Mouse (Mus musculus) forebrain, embryonic 16.5 days (tissue): ENCODE results near the gene Bcl2l10. TPM values are rescaled to one million over a fixed set of nuclear protein-coding genes. Genes with fewer than 3 reads are reported as not detected.

ENCODE experiments used
- ATAC-seq: fragments of 200-750 bp; cut with Nextera tagmentation; 2 replicates; pipeline ENCODE4 v1.8.0; 2017; ENCODE audit warnings: mild to moderate bottlenecking, moderate library complexity
- H3K27ac ChIP-seq: fragments of 300-500 bp; sonication (generic); 2 replicates; pipeline ENCODE4 v1.5.1; 2014; ENCODE audit warnings: low read length, control low read depth
- H3K27me3 ChIP-seq: fragments of 300-500 bp; sonication (generic); replicated peaks from 2 replicates; pipeline ENCODE4 v1.6.1; 2014; ENCODE audit warnings: low read length; ENCODE audit not compliant: control insufficient read depth, insufficient read depth
- H3K36me3 ChIP-seq: fragments of 300-500 bp; sonication (generic); 2 replicates; pipeline ENCODE4 v1.6.1; 2014; ENCODE audit not compliant: control insufficient read depth, insufficient read depth
- H3K4me1 ChIP-seq: fragments of 300-500 bp; sonication (generic); replicated peaks from 2 replicates; pipeline ENCODE4 v1.6.1; 2014; ENCODE audit warnings: low read length; ENCODE audit not compliant: control insufficient read depth, insufficient read depth
- H3K4me2 ChIP-seq: fragments of 300-500 bp; sonication (generic); 2 replicates; pipeline ENCODE4 v1.6.1; 2014; ENCODE audit warnings: mild to moderate bottlenecking, low read length, control low read depth
- H3K4me3 ChIP-seq: fragments of 300-500 bp; sonication (generic); replicated peaks from 2 replicates; pipeline ENCODE4 v1.5.1; 2014; ENCODE audit warnings: mild to moderate bottlenecking, low read length, control low read depth
- H3K9ac ChIP-seq: fragments of 300-500 bp; sonication (generic); replicated peaks from 2 replicates; pipeline ENCODE4 v1.6.1; 2014; ENCODE audit warnings: low read depth, low read length, control low read depth
- H3K9me3 ChIP-seq: fragments of 300-500 bp; sonication (generic); 2 replicates; pipeline ENCODE4 v1.6.1; 2016; ENCODE audit warnings: low read length; ENCODE audit not compliant: control insufficient read depth
- WGBS: fragments of 180-500 bp; shearing (Covaris S2); extraction: QIAGEN DNeasy Blood & Tissue Kit; methylation state at CpG from one replicate; pipeline ENCODE4 v1.1.7; 2014; 5-methylcytosine and 5-hydroxymethylcytosine counted together
- polyA plus RNA-seq: library from polyadenylated mRNA; unstranded; fragments of >200 nt; fragmentation: Nextera tagmentation; extraction: Ambion mirVana; gene quantifications from 2 replicates; pipeline ENCODE4 v1.2.1, GENCODE M21; 2015

Gene Bcl2l10
- polyA plus RNA-seq = not detected in 2 replicates

DNA sequence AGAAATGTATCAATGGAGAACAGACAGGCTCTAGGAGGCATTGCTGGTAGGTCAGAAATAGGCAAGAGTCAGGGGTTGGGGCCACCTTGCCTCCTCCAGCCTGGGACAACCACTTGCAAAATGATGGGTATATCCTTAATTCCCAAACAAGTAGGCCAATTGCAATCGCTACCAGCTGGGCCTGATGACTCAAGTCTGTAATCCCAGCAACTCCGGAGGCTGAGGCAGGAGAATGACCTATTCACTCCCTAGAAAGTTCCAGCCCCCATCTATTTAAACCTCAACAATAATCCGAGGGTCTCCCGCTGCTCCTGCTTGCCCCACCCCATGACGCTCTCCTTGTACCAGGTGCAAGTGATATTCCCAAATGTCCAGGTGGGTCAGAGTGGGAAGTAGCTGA lies at the start of gene Bcl2l10:
Gene Bcl2l10, plus strand, starts transcription at position 301 of the 400 bp plus-strand sequence.
- H3K36me3 ChIP-seq = peaks cover 4% of the 10 kb centered on the region
- no peak within 1 kb of the TSS for H3K9ac ChIP-seq
- 87% methylated on average over 5 of the region's 5 CpGs for WGBS
- H3K27ac ChIP-seq = no peak within 1 kb of the TSS
- H3K4me2 ChIP-seq = no peak within 1 kb of the TSS
- no peak for ATAC-seq
- H3K9me3 ChIP-seq = no peaks in the 10 kb centered on the region
- H3K4me1 ChIP-seq = no peaks in the 10 kb centered on the region
- H3K27me3 ChIP-seq = no peaks in the 10 kb centered on the region
- H3K4me3 ChIP-seq = no peak within 1 kb of the TSS

DNA sequence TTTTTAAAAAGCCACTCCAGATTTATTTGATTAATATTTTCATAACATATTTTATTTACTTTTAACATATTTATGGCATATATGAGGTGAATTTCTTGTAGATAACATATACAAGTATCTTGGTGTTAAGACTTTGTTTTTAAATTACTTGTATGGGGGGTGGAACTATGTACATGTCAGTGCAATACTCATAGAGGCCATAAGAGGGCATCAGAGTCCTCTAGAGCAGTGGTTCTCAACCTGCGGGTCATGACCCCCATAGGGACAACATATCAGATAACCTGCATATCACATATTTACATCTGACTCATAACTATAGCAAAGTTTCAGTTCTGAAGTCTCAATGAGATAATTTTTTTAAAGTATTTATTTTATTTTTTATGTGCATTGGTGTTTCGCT lies 48.2 kb upstream of the Bcl2l10 start:
- Histone ChIP-seq H3K4me3 (no peak overlapping the region), H3K27ac (no peak overlapping the region), H3K4me1 (no peaks in the 10 kb centered on the region), H3K27me3 (no peaks in the 10 kb centered on the region), H3K4me2 (no peak overlapping the region), H3K9me3 (no peaks in the 10 kb centered on the region), H3K36me3 (no peaks in the 10 kb centered on the region), H3K9ac (no peak overlapping the region)
- ATAC-seq = no peak
- WGBS = 88% methylated on average over 2 of the region's 2 CpGs

DNA sequence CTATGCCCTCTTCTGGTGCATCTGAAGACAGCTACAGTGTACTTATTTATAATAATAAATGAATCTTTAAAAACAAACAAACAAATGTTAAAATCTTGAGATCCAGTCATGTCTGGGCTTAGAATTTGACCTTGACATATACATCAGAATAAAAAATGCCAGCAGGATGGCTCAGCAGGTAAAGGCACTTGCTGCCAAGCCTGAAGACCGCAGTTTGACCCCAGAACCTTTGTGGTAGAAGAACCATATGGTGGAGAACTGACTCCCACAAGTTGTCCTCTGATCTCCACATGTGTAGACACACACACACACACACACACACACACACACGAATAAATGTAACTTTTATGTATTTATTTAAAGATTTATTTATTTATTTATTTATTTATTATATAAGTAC lies 44.5 kb upstream of the Bcl2l10 start:
- Histone ChIP-seq H3K9me3 (no peaks in the 10 kb centered on the region), H3K4me1 (no peaks in the 10 kb centered on the region), H3K4me3 (no peak overlapping the region), H3K36me3 (no peaks in the 10 kb centered on the region), H3K27me3 (no peaks in the 10 kb centered on the region), H3K27ac (no peak overlapping the region), H3K4me2 (no peak overlapping the region), H3K9ac (no peak overlapping the region)
- WGBS = 80% methylated on average over 2 of the region's 2 CpGs
- ATAC-seq = no peak

DNA sequence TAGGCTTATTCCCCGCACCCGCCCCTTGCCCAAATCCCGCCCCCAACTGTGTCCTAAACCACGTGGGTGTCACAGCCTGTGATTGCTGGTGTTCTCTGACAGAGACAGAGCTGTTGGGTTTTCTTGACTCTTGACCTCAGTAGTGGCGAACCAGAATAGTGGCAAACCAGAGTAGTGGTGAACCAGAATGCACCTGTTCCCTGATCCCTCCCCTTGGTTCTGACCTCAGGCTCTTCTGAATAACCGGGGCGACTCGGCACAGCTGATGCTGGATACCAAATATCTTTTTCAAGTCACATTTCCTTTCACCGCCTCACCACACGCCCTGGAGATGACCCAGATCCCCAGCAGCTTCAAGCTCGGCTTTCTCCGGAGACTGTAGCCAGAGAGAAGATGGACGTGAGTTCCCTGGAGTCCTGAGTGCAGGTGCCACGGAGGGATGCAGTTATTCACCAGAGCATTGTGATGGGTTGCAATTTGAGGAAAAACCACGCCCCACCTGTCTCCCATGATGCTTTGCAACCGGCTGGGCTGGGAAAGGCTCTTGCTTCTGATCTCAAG lies 43.8 kb upstream of the Bcl2l10 start:
- no peak overlapping the region for H3K4me2 ChIP-seq
- ATAC-seq = no peak

DNA sequence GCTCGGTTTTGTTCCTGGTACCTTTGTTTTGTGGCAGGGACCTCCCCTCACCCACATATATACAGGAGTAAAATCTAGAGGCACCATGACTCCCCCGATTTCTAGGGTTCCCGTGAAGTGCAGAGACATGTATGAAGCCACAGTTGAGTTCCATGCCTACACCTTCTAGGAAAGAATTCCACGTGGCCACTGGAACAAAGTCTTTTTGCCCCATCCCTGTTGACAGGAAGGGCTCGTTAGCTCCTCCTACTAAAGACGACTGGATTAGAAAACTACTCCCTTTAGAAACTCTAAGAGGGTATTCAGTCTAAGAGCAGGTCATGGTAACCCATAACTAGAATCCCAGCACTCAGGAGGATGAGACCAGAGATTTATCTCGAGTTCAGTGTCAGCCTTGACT lies 43.3 kb upstream of the Bcl2l10 start:
- no peak for ATAC-seq
- Histone ChIP-seq H3K9ac (no peak overlapping the region), H3K4me1 (no peaks in the 10 kb centered on the region), H3K36me3 (no peaks in the 10 kb centered on the region), H3K4me2 (no peak overlapping the region), H3K9me3 (no peaks in the 10 kb centered on the region), H3K27me3 (no peaks in the 10 kb centered on the region), H3K27ac (no peak overlapping the region), H3K4me3 (no peak overlapping the region)
- WGBS = 31% methylated on average over 7 of the region's 7 CpGs

More for the DNA sequence above, 43.8 kb upstream of the Bcl2l10 start:
- Histone ChIP-seq H3K27me3 (no peaks in the 10 kb centered on the region), H3K9ac (no peak overlapping the region), H3K4me1 (no peaks in the 10 kb centered on the region), H3K9me3 (no peaks in the 10 kb centered on the region), H3K4me3 (no peak overlapping the region), H3K36me3 (no peaks in the 10 kb centered on the region), H3K27ac (no peak overlapping the region)
- 40% methylated on average over 16 of the region's 16 CpGs for WGBS

DNA sequence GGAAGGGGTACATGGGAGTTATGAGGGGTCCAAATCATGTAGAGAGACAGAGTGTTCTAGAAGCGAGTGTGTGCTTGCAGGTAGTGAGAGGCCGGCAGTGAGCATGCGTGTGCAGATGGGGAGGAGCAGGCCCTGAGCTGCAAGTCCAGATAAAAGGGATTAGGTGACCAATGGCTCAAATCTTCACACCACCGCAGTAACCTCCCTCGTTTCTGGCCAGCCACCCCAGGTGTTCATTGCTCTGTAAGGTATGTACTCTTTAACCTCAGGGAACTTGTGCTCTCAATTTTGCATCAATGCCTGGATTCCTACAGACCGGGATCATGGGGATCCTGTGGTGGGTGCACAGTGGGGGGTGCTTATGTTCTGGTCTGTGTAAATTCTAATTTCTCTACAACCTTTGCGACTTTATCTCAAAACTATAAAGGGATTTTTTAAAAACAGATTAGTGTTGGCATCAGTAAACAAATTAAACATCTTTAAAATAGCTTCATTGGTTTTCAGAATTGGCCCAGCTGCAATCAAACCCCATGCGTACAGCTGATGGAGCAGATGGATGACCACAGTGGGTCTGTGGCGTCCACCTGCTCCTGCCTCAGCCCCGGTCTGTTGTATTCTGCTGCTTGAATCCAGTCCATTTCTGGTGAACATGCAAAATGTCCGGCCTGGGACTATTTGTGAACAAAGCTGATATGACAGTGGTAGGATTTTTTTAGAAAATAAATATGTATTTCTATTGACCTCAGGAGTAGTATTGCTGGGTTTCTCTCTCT lies 41.2 kb upstream of the Bcl2l10 start, which contains the start of gene Gnb5:
Gene Gnb5, plus strand, starts transcription at position 163 of the 773 bp plus-strand sequence.
- WGBS = 68% methylated on average over 11 of the region's 11 CpGs
- Histone ChIP-seq H3K9me3 (no peaks in the 10 kb centered on the region), H3K36me3 (no peaks in the 10 kb centered on the region), H3K4me3 (no peak within 1 kb of the TSS), H3K27ac (no peak within 1 kb of the TSS), H3K9ac (no peak within 1 kb of the TSS), H3K4me1 (no peaks in the 10 kb centered on the region), H3K27me3 (no peaks in the 10 kb centered on the region), H3K4me2 (no peak within 1 kb of the TSS)
- no peak for ATAC-seq

DNA sequence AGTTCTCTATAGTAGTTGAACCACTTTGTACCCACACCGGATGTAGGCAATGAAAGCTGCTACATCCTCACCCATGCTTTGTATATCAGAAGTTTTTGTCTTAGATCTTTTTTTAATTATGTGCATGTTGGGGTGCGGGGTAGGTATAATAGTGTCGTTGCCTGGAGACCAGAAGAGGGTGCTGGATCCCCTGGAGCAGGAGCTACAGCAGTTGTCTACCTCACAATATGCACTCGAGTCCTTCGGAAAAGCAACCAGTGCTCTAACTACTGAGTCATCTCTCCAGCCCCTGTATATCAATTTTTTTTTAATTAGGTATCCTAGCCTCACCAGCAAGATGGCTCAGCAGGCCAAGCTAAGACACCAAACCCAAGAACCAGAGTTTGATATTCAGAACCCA lies 40.5 kb upstream of the Bcl2l10 start:
- Histone ChIP-seq H3K27ac (no peak overlapping the region), H3K9me3 (no peaks in the 10 kb centered on the region), H3K4me1 (no peaks in the 10 kb centered on the region), H3K9ac (no peak overlapping the region), H3K27me3 (no peaks in the 10 kb centered on the region), H3K4me3 (no peak overlapping the region), H3K36me3 (no peaks in the 10 kb centered on the region), H3K4me2 (no peak overlapping the region)
- ATAC-seq = no peak
- WGBS = 85% methylated on average over 5 of the region's 5 CpGs

DNA sequence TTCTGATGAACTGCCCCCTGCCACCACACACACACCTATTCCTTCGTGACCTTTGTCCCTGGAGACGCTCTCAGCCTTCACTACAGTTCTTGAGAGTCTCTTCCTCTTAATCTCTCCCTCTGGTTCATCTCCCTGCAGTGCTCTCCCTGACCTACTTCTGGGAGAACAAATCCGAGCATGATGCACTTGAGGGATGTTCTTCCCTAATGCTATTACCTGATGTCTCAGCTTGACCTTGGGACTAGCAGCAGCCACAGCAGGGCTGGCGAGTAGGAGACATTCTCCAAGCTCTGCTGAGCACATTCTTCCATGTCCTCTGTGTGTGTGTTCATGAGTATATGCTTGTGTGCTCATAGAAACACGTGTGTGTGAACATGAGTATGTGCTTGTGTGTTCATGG lies 38.9 kb upstream of the Bcl2l10 start:
- no peak overlapping the region for H3K9ac ChIP-seq
- H3K27ac ChIP-seq = no peak overlapping the region
- no peaks in the 10 kb centered on the region for H3K36me3 ChIP-seq
- H3K27me3 ChIP-seq = no peaks in the 10 kb centered on the region
- H3K4me2 ChIP-seq = no peak overlapping the region
- no peaks in the 10 kb centered on the region for H3K9me3 ChIP-seq
- no peak overlapping the region for H3K4me3 ChIP-seq
- 69% methylated on average over 5 of the region's 5 CpGs for WGBS
- ATAC-seq = no peak
- H3K4me1 ChIP-seq = peaks cover 4% of the 10 kb centered on the region

DNA sequence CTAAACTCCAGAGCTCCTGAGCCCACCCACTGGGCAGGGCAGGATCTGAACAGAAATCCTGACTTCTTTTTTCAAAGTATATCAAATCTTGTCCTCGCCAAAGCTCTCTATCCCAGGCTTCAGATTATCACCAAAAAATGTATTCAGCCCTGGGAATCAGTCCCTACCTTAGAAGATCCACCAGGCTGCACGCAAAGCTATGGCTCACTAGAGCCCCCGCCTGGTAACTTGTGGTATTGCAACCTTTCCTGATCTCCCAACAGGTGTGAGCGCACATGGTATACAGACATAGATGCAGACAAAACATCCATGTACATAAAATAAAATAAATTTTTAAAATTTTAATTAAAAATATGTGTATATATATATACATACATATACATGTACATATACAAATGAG lies 35.5 kb upstream of the Bcl2l10 start:
- Histone ChIP-seq H3K4me3 (no peak overlapping the region), H3K9ac (no peak overlapping the region), H3K4me1 (peaks cover 19% of the 10 kb centered on the region), H3K36me3 (no peaks in the 10 kb centered on the region), H3K9me3 (no peaks in the 10 kb centered on the region), H3K4me2 (no peak overlapping the region), H3K27ac (no peak overlapping the region), H3K27me3 (no peaks in the 10 kb centered on the region)
- ATAC-seq = no peak
- 17% methylated on average over 4 of the region's 4 CpGs for WGBS
